Mouse (Mus musculus) urinary bladder, postnatal 25 days (tissue): ENCODE measurements around the gene Nrxn3.
A peak's percentile ranks its signal among the peaks of the same experiment; 100 is the strongest.

Source experiments
- DNase-seq: peaks from one replicate; pipeline ENCODE4 v3.0.0; 2022; ENCODE audit warnings: low spot score

Nrxn3 gene

DNA sequence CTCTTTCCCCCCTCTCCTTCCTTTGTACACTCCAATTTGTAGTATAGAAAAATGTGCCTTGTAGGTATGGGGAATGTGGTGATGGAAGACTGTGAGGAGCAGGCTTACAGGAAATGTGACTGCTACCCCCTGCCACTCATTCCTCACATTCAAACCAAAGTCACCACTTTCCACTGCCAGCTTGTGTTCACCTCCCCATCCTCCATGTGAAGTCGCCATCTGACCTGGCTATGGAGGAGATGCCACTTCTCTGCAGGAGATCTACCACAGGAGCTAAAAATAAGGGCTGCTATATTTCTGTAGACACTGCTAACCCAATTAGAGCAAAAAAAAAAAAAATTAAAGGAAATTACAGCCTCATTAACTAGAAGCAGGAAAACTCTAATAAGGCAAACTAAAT, 980.3 kb downstream of the Nrxn3 start:
- no peak for DNase-seq

DNA sequence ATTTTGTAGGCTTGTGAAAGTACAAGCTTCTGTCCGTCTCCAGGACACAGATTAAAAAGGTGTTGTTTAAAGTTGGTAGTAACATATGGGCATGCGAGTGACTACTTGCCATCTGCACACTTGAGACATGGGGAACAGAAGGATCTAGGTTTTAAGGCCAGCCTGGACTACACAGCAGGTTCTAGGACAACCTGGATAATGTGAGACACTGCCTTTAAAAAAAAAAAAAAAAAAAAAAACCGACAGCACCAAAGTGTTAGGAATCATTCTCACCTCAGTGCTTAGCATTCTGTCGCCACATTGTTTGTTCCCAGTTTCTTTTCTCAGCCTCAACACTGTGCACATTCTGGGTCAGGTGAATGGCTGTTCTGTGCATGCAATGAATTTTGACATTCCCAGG, 985.2 kb downstream of the Nrxn3 start:
- no peak for DNase-seq

DNA sequence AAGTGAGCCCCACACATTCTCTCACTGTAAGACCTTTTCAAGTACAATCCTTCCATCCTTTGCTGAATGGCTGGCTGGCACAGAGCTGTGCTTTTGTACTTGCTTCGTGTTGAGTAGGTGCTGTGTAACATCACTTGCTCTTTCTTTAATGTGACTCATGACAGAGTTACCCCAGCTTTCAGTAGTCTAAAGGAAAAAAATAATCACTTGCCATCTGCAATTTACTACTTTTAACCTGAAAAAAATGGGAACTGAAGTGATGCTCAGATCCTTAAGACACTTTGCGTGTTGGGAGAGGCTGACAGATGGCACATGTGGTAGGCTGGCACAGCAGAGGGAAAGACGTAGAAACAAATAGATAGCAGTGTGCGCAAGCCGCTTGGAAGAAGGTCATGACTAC, 987.8 kb downstream of the Nrxn3 start:
- DNase-seq, result no peak

DNA sequence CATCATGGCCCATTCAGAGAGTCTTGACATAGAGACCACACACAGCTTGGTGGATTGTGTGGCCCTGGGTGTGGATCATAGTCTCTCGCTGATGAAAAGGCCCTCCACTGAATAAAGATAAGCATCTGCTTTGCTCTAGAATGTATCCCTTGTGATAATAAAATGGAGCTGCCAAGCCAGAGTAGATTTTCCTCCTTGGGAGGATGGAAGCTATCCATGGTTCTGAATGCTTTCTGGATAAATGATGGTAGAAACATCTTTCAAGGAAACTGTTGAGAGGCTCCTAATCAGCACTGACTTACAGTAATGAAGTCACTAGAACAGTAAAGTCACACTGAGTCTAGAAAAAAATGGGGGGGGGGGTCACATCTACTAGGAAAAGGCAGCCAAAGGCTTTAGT, 989.1 kb downstream of the Nrxn3 start:
- no peak for DNase-seq

DNA sequence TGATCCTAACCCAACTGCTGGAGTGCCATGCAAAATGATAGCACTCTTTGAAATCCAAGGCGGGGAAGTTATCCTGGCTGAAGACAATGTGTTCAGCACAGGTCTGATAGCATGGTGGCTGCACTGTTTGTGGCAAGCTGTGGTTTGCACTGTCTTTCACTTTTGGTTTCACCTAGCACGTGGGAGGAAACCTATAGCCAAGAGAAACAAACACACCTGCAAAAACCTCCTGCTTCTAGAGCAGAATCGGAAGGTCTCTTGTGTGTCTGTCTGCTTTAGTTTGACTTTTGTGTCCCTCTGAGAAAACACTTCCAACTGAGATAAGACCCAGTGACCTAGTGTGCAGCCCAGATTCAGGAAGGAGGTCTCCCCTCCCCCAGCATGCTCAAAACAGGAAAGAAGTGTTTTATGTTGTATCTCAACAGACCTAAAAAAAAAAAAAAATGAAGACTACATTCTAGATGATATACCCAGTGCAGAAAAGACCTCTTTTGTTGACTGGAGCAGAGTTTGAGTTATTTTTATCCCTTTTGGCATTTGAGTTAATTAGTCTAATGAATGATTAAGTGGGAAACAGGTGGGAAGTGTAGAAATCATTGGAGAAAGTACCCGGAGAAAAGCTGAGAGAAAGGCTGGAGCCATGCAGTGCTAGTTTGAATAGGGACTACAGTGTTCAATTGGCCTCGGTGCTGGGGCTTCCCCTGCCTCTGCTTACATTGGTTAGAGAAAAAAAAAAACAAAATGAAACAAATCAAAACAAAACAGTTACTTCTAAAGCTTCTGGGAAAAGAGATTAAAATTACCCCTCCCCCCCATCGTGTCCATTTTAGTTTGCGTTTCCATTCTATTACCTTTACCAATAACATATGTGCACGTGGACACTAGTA, 996.8 kb downstream of the Nrxn3 start:
- no peak for DNase-seq

DNA sequence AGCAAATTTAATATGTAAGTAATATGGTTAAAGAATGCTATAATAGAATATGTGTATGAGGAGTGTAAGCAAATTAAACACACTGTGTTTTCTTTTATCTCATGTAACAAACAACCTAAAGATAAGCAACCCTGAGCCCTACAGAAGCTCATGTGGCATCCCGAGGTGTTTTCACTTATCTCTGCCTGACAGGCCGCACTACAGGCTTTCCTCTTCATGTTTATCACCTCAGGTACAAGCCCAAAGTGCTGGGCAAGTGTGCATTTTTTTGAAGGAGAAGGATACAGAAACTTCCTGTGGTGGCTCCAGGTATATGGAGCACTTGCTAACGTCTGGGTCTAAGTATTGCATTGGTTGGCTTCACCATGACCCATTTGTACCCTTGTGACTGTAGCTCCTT, 998.3 kb downstream of the Nrxn3 start:
- DNase-seq, result no peak

DNA sequence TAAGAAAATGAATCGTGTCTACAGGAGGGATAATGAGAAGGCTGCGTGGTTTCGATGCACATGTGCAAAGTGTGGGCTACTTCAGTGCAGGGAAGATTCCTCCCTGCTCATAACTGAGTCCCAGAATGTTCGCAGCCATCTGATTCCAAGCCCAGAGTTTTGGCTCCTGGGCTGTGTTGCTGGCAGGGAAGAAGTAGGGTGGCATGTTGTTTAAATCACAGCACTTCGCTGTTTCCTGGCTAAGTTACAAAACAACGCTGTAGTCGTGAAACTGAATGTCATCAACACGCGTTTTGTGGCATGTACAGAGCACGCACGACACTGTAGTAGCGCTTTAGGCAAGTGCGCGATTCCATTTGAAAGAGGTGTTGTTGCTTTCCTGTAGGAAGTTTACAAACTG, 999.8 kb downstream of the Nrxn3 start:
- no peak for DNase-seq

DNA sequence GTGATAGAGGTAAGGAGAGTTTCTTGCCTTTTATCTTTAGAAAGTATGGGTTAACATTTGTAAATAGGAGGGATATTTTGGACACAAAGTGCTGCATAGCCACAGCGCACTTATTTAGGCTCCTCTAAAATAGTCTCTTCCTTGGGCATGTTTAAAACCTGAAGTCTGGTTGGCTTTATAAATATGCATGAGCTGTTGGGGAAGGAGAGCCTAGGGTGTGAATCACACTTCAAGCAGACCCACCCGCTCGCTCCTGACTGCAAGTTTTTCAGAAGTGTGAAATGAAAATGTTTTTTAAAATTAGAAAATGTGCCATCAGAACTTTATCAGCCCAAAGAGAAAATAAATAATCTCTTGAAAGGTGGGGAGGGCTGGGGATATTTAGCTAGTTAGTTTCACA, 1001.4 kb downstream of the Nrxn3 start:
- DNase-seq, result no peak

DNA sequence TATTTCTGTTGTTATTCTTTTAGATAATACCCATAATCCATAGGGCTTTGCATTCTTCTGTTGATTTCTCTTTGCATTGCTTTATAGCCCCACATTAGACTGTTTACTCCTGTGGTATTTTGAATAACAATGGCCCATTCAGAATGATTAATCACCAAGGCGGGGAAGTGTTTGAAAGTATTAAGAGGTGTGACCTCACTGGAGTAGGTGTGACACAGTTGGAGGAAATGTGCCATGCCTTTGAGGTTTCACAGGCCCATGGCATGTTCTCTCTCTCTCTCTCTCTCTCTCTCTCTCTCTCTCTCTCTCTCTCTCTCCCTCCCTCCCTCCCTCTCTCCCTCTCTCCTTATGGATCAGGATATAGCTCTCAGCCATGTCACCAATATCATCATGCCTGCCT, 1019.6 kb downstream of the Nrxn3 start:
- DNase-seq, result no peak

DNA sequence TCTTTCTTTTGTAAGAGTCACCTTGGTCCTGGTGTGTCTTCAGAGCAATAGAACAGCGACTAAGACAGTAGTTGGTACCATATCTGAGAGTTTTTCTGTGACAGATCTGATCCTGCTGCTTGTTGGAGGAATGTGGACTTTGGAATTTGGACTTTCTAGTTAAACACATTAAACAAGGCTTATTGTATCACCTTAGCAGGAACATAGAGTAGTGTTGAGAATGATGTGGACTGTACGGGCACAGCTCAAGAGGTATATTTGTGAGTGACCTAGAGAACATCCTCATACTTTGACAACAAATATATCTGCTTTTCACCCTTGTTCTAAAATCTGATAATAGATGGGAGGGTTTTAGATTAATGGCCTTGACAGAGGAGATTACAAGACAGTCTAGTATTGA, 1020.1 kb downstream of the Nrxn3 start:
- no peak for DNase-seq

DNA sequence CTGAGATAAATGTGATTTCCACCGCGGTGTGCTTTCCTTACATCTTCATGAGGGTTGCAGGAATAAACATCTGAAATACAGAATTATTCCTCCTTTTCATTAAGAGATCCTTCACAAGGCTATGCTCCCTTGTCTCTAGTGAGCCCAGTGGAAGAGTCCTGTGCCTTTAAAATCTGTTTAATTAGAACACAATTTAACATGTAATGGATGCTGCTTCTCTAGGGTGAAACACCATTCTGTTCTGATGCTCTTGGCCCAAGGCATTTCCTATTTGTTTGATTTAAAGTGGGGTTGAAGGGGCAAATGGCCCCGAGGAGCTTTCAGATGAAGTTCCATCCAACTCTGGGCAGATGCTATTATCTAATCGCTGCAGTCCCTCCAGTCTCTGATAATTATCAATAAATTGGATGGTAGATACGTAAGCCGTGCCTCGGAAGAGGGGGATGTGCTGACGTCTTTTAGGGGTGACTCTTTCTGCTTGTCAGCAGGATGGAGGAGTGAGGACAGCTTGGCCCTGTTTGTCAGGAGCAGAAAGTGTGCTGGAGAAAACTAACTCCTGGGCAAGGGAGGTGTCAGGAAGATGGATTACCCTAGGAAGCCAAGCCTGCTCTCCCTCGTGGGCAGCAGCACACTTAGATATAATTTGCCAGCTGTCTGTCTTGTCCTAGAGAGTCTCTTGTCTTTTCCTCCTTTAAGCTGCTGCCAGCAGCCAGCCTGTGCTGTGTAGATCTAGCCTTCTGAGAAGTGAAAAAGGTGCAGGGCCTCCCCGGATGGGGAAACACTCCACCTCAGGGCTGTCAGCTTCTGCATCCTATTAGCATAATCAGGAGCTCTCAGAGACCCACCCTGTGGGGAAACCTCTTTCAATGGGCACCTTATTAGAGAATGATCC, 1041.8 kb downstream of the Nrxn3 start:
- no peak for DNase-seq

DNA sequence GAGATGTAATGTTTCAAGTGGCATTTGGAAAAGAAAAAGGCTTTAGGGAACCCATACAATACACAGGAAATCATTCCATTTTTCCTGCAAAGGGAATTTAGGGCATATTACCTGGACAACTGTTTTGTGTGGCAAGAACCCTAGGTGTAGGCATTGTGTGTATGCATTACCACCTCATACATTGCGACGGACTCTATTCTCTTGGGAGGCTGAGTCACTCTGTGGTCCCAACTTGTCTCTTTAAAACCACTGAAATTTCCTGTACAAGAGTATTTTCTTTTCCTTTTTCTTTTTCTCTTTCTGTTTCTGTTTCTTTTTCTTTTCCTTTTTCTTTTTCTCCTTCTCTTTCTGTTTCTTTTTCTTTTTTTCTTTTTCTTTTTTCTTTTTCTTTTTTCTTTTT, 1042.5 kb downstream of the Nrxn3 start:
- DNase-seq, result no peak

DNA sequence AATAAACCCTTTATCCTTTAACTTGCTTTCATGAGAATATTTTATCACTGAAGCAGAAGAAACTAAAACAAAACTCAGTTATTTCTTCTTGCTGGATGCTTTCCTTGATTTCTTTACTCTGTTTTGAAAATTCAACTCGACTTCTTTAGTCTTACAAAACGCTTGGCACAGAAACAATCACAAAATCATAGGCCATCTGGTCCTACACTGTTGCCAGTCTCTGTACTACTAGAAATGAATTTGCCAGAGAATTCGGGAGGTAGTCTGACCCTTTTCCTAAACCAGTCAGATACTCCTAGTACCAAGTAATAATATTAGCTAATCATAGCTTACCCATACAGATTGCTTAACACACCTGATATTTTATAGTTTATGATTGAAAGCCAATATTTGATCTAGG, 1066.1 kb downstream of the Nrxn3 start:
- no peak for DNase-seq

DNA sequence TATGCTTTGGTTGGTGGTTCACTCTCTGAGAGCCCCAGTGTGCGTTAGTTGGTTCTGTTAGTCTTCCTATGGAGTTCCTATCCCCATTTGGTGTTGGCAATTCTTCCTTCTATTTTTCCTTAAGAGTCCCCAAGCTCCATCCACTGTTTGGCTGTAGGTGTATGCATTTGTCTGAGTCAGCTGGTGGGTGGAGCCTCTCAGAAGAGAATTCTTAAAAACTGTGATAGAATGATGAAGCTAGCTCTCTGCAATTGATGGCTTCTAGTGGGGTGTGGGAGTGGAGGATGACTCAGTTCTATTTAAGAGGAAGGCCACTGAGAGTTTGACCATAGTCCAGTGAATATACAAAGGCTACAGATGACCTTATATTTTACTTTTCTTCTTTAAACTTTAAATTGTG, 1067.3 kb downstream of the Nrxn3 start:
- no peak for DNase-seq

DNA sequence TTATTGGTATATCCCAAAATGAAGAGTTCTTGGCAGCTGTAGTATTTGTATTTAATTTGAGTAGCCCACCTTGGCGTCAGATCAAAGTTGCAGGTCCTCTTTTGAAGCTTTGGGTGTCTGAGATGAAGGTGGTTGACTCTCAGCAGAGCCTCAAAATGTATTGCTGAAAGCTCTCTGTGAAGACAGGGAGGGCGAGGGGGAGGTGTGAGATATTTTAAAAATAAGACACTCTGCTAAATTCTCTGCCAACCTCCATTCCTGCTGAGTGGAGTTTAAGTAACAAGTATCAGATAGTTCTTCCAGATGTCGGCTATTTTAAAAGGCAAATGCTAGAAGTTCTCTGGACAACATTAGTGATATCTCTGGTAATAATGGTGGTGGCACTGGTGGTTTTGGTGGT, 1069.2 kb downstream of the Nrxn3 start:
- DNase-seq, result no peak

DNA sequence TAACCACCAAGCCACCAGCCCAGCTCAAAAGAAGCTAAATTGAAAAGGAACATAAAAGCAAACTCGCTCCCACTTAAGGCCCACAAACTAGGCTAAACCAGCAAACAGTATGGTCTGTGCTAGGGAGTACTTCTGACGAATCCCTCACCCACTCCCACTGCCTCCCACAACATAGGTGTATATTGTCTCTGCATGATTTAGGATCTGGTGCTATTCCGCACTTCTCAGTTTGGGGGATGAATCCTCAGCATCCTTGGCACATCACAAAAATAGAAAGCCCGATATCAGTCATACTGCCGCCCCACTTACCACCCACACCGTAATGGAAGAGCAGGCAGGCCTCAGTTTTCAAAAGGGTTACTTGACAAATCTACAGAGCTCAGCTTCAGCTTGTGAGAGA, 1072.1 kb downstream of the Nrxn3 start:
- no peak for DNase-seq

DNA sequence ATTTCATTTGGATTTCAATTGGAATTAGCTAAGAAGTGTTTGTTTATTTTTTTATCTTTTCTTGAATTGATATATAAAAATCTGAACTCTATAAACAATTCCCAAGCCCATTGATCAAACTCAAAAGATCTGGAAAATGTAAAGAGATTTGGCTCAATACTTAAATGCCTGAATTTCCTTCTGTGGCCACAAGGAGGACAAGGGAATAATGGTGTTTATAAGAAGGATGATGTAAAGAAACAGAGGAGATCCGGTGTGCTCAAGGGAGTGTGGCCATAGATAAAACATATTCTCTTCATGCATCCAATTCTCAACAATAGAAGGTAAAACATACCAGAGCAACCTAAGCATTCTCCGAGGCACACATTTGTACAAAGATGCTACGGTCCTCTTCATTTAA, 1085.5 kb downstream of the Nrxn3 start:
- DNase-seq, result no peak

DNA sequence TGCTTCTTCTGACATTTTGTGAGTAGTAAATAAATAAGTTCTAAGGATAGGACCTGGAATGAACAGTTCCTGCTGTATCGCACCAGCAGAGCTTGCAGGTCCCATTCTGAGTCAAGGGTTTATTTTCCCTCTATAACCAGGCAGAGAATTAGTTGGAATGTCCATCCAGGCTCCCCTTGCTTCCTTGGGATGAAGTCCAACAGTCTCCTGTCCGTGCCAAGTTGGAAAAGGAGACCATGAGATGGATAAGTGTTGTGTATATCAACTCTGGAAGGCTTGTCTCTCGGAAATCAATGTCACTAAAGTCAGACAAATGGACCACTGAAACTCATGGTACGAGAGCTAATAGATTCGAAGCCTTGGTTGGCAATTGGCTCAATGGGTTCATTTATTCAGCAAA, 1087.5 kb downstream of the Nrxn3 start:
- no peak for DNase-seq

DNA sequence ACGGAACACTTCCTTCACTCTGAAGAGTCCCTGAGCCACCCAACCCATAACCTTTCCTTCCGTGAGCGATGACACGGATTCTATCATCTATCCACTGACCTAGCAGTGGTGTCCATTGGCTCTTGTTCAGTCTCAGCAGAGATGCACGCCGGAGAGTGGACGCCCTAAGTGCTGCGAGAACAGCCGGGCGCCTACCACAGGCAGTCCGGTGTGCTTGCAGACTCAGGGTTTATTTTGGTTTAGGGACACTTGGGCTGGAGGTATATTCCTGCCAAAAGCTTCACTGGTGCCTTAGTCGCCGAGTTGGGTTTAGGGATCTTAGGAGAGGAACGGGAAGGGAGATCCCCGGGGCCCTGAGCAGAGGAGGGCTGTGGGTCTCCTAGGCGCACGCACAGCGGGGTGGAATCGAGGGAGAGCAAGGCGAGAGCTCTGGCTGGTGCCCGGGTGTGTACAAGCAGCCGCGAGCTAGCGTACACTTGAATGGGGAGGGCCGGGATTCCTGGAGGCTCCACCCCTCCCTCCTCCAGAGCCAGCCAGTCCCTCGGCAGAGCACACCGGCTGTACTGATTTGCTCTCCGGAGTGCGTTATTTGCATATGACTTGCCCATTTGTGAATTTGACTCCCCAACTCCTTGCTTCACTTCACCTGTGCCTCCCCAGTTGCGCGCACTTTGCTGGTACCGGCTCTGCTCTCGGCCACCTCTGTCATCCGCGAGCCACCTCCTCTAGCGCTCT, 1089.3 kb downstream of the Nrxn3 start:
- DNase-seq, result peak; percentile 24

DNA sequence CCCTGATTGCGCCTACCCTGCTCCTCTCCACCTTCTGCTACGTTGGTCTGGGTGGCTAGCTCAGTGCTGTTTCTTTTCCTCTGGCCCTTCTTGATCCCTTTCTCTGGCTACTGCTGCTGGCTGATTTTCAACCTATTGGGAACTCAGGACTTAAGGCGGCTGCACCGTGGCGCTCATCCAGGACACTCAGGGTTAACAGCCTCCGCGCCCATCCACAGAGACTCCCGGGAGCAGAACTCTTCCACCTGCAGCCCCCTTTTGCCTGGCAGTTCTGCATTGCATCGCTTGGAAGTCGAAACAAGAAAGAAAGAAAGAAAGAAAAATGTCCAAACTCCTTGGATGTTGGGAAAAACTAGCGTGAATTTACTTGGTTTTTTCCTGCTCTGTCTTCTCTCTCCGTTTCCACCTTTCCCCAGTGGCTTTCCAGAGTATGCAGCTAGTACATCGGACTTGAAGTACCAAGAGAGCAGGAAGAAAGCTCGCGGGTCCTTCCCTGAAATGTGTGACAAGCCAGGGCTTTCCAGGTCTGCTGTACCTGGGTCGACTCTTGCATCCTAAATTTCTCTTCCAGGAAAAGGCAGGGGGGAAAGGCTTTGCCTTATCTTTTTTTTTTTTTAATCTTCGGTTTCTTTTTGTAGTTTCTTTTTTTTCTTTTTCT, 1090.0 kb downstream of the Nrxn3 start:
- DNase-seq, result no peak

DNA sequence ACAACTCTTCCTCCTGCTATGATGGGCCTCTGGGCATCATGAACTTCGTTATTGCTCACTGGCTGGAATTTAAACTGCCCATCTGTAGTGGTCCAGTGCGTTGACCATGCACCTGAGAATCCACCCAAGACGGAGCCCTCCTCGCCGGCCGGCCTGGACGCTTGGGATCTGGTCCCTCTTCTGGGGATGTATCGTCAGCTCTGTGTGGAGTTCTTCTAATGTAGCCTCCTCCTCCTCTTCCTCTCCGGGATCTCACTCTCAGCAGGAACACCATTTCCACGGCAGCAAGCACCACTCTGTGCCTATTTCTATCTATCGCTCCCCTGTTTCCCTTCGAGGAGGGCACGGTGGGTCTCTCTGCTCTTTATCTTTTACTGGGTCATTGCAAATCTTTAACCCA, 1090.6 kb downstream of the Nrxn3 start:
- no peak for DNase-seq

DNA sequence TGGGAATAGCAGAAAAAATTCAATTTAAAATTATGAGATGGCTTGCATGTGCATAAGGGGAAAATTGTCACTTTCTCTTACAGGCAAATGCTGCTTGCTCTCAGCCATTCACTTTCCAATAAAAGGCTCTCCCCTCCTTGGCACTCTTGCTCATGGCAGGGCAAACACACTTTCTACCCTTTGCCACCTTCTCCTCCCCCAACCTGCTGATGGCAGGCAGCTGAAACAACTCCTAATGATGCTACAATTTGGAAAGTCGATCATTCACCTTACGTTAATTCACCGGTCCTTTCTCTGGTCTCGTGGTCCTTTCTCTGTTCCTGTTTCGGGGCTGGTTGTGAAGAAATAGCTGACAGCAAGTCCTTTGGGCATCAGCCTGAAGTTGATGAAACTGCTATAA, 1091.0 kb downstream of the Nrxn3 start:
- no peak for DNase-seq
